Mouse (Mus musculus) cerebellum, adult 2 months (tissue): ENCODE measurements around the gene Rrm2.

Experiments used
- CTCF ChIP-seq: fragments of 200-500 bp; IDR thresholded peaks from 2 replicates; pipeline ENCODE4 v1.5.1; 2011; ENCODE audit warnings: low read depth, mild to moderate bottlenecking, control low read depth, low read length, moderate library complexity, borderline replicate concordance; ENCODE audit not compliant: insufficient read depth
- POLR2A ChIP-seq: fragments of 200-500 bp; IDR thresholded peaks from 2 replicates; pipeline ENCODE4 v1.6.1; 2011; ENCODE audit warnings: low read length, control low read depth, borderline replicate concordance; ENCODE audit not compliant: insufficient read depth

DNA sequence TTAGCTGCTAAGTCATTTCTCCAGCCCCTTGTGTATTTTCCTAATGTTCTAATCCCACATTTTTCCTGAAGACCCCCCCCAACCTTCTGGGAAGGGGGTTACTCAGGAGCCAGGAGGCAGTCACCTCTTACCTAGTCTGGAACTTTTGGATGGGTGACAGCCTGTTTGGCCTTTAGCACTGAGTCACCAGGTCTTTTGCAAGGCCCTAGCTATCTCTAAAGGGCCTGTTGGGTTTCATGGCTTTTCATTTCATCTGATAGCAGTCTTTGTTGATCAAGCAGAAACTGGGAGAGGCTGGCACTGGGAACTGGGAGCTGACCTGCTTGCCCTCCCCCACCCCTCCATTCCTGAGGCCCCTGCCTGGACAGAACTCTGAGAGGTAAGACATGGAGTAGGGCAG is 49.3 kb downstream of the Rrm2 start:
- TF ChIP-seq POLR2A (no peak), CTCF (no peak)
